Comparison of ENCODE assay signal across 8 mouse cellular contexts in genomic region chr6:145359470-145360430, GRCm38 (mm10).
DNase-seq lines count a peak whose midpoint lies in the region; ATAC-seq lines count a peak whose summit lies in the region.

No protein-coding gene starts in this region.

- intact Hi-C loops in left cerebral cortex, postnatal 4 days (cut with DNase I): loop anchor here (5.0 to 10.0 kb wide), 2 partner anchors 435 to 1053 kb away; no protein-coding TSS in a partner anchor

- H3K4me2 ChIP-seq in hindbrain, embryonic 14.5 days (replicated peaks): peak overlapping the region; percentile 22; the same call in 1 of the 2 replicates

- H3K4me1 ChIP-seq in embryonic facial prominence, embryonic 10.5 days: peaks cover 59% of the 10 kb centered on the region
- H3K4me1 ChIP-seq in hindbrain, embryonic 14.5 days (replicated peaks; ENCODE audit: control insufficient read depth, insufficient read depth, low read length): no peaks in the 10 kb centered on the region

- WGBS in embryonic facial prominence, embryonic 10.5 days: 46% methylated on average over 26 of the region's 26 CpGs
- WGBS in hindbrain, embryonic 14.5 days: 40% methylated on average over 26 of the region's 26 CpGs

- no peak overlapping the region for H3K9ac ChIP-seq in hindbrain, embryonic 14.5 days

- H3K27me3 ChIP-seq in embryonic facial prominence, embryonic 10.5 days (replicated peaks; ENCODE audit: low read depth, poor library complexity, severe bottlenecking): peaks cover 5% of the 10 kb centered on the region; the same call in 1 of the 2 replicates
- no peaks in the 10 kb centered on the region for H3K27me3 ChIP-seq in hindbrain, embryonic 14.5 days (ENCODE audit: control insufficient read depth, insufficient read depth, low read length)

- H3K9me3 ChIP-seq in embryonic facial prominence, embryonic 10.5 days: peaks cover 5% of the 10 kb centered on the region; the same call in 1 of the 2 replicates
- peaks cover 5% of the 10 kb centered on the region; the same call in 1 of the 2 replicates for H3K9me3 ChIP-seq in hindbrain, embryonic 14.5 days (ENCODE audit: control insufficient read depth, low read length)

- peak overlapping the region; percentile 30 for H3K27ac ChIP-seq in embryonic facial prominence, embryonic 10.5 days (replicated peaks)
- H3K27ac ChIP-seq in hindbrain, embryonic 14.5 days: no peak overlapping the region

- H3K36me3 ChIP-seq in embryonic facial prominence, embryonic 10.5 days (replicated peaks): no peaks in the 10 kb centered on the region
- H3K36me3 ChIP-seq in hindbrain, embryonic 14.5 days (replicated peaks; ENCODE audit: control insufficient read depth, insufficient read depth): no peaks in the 10 kb centered on the region

- H3K4me3 ChIP-seq in embryonic facial prominence, embryonic 10.5 days: no peak overlapping the region
- no peak overlapping the region for H3K4me3 ChIP-seq in hindbrain, embryonic 14.5 days (replicated peaks; ENCODE audit: low read length)

- peak; percentile 67 for DNase-seq in layer of hippocampus, adult 11-12 months (ENCODE audit: low spot score)
- DNase-seq in layer of hippocampus, adult 9-10 months (ENCODE audit: low spot score): no peak
- peak; percentile 55 for DNase-seq in T-cell, adult 2 months (ENCODE audit: low spot score)
- DNase-seq in embryonic facial prominence, embryonic 10.5 days (ENCODE audit: low spot score): peak; percentile 58
- peak; percentile 87 for DNase-seq in hindbrain, embryonic 14.5 days (ENCODE audit: low spot score)
- peak; percentile 57 for DNase-seq in left cerebral cortex, postnatal 4 days
- peak; percentile 85 for DNase-seq in naive thymus-derived CD4-positive, alpha-beta T cell, adult 2 months (ENCODE audit: low read depth)
- DNase-seq in testis, postnatal 14 days (ENCODE audit: low spot score): peak; percentile 41

- no peak for ATAC-seq in hindbrain, embryonic 14.5 days (ENCODE audit: low FRiP score)
